Mouse (Mus musculus) heart, adult 2 months (tissue): Measurements from ENCODE around the gene Caln1. TPM values are rescaled to one million over a fixed set of nuclear protein-coding genes. Genes with fewer than 3 reads are reported as not detected.

Experiments used
- DNase-seq, 2 experiments: peaks; one replicate each; pipeline ENCODE4 v3.0.0; 2021
- H3K27ac ChIP-seq: fragments of 200-600 bp; 2 replicates; pipeline ENCODE4 v1.8.1; 2022
- H3K27me3 ChIP-seq: fragments of 200-500 bp; 2 replicates; pipeline ENCODE4 v1.6.1; 2012; ENCODE audit warnings: mild to moderate bottlenecking, low read length, inconsistent platforms, mixed read lengths; ENCODE audit not compliant: control insufficient read depth, insufficient read depth
- H3K36me3 ChIP-seq: fragments of 200-500 bp; 2 replicates; pipeline ENCODE4 v1.6.1; 2012; ENCODE audit warnings: low read length, inconsistent platforms; ENCODE audit not compliant: control insufficient read depth, insufficient read depth
- H3K4me1 ChIP-seq: fragments of 200-500 bp; 2 replicates; pipeline ENCODE4 v1.6.1; 2011; ENCODE audit warnings: low read length; ENCODE audit not compliant: control insufficient read depth, insufficient read depth
- H3K4me3 ChIP-seq: fragments of 200-600 bp; 2 replicates; pipeline ENCODE4 v1.8.1; 2022
- H3K79me2 ChIP-seq: fragments of 200-500 bp; replicated peaks from 2 replicates; pipeline ENCODE4 v1.6.1; 2012; ENCODE audit warnings: mild to moderate bottlenecking, inconsistent platforms, low read length, moderate library complexity, mixed read lengths; ENCODE audit not compliant: control insufficient read depth, insufficient read depth
- H3K9ac ChIP-seq: fragments of 200-500 bp; 2 replicates; pipeline ENCODE4 v1.6.1; 2012; ENCODE audit warnings: low read depth, mild to moderate bottlenecking, control low read depth, inconsistent platforms, low read length, mixed read lengths
- CTCF ChIP-seq: fragments of 200-600 bp; IDR thresholded peaks from 2 replicates; pipeline ENCODE4 v1.8.1; 2022; ENCODE audit warnings: antibody characterized with exemption, mild to moderate bottlenecking, moderate library complexity
- EP300 ChIP-seq: fragments of 200-500 bp; IDR thresholded peaks from 2 replicates; pipeline ENCODE4 v1.6.1; 2011; ENCODE audit warnings: low read depth, low read length, control low read depth; ENCODE audit not compliant: insufficient read depth
- POLR2A ChIP-seq: fragments of 200-500 bp; IDR thresholded peaks from 2 replicates; pipeline ENCODE4 v1.6.1; 2011; ENCODE audit warnings: mild to moderate bottlenecking, low read depth, low read length, control low read depth; ENCODE audit not compliant: insufficient read depth
- WGBS: fragments of 180-500 bp; shearing (Covaris S2); methylation state at CpG from one replicate; pipeline ENCODE4 v1.1.7; 2018; 5-methylcytosine and 5-hydroxymethylcytosine counted together
- intact Hi-C: fragments of 180-260 bp; cut with DNase I; formaldehyde crosslinking; loops from one replicate; pipeline ENCODE4 v1.15.1; 2025
- polyA plus RNA-seq: library from polyadenylated mRNA; depleted of rRNA; stranded (reverse); fragments of >200 nt; gene quantifications from 2 replicates; pipeline ENCODE4 v1.2.3, GENCODE M21; 2012
- total RNA-seq, 2 experiments: library from RNA; stranded (reverse); gene quantifications; 2 replicates each; pipeline ENCODE4 v1.2.3; 2021

Gene Caln1
- total and polyA plus RNA-seq, 3 experiments, result not detected

GRCm38 (mm10) chr5:130566002-130566401 lies 196.7 kb downstream of the Caln1 start:
- no peaks in the 10 kb centered on the region for H3K27me3 ChIP-seq
- intact Hi-C loops, result no loop called here
- H3K4me3 ChIP-seq, result no peak overlapping the region
- TF ChIP-seq EP300 (no peak), CTCF (no peak), POLR2A (no peak)
- DNase-seq, result no peak
- 85% methylated on average over 3 of the region's 3 CpGs for WGBS
- no peaks in the 10 kb centered on the region for H3K79me2 ChIP-seq
- no peak overlapping the region for H3K27ac ChIP-seq
- H3K36me3 ChIP-seq, result no peaks in the 10 kb centered on the region
- no peak overlapping the region for H3K9ac ChIP-seq
- H3K4me1 ChIP-seq, result no peaks in the 10 kb centered on the region

GRCm38 (mm10) chr5:130577581-130577980 lies 208.3 kb downstream of the Caln1 start:
- WGBS, result 52% methylated on average over 2 of the region's 2 CpGs
- no peak for DNase-seq
- H3K4me1 ChIP-seq, result no peaks in the 10 kb centered on the region
- no peak overlapping the region for H3K4me3 ChIP-seq
- H3K9ac ChIP-seq, result no peak overlapping the region
- no peaks in the 10 kb centered on the region for H3K36me3 ChIP-seq
- no peaks in the 10 kb centered on the region for H3K27me3 ChIP-seq
- intact Hi-C loops, result no loop called here
- H3K27ac ChIP-seq, result no peak overlapping the region
- TF ChIP-seq EP300, result no peak
- no peak for TF ChIP-seq CTCF
- TF ChIP-seq POLR2A, result no peak
- H3K79me2 ChIP-seq, result no peaks in the 10 kb centered on the region

GRCm38 (mm10) chr5:130584042-130584441 lies 214.8 kb downstream of the Caln1 start:
- Histone ChIP-seq H3K36me3 (no peaks in the 10 kb centered on the region), H3K4me3 (no peak overlapping the region), H3K27me3 (no peaks in the 10 kb centered on the region), H3K27ac (no peak overlapping the region), H3K79me2 (no peaks in the 10 kb centered on the region), H3K9ac (no peak overlapping the region), H3K4me1 (no peaks in the 10 kb centered on the region)
- TF ChIP-seq CTCF (no peak), POLR2A (no peak)
- no peak for DNase-seq
- intact Hi-C loops, result no loop called here
- 71% methylated on average over 3 of the region's 3 CpGs for whole genome bisulfite sequencing

DNA sequence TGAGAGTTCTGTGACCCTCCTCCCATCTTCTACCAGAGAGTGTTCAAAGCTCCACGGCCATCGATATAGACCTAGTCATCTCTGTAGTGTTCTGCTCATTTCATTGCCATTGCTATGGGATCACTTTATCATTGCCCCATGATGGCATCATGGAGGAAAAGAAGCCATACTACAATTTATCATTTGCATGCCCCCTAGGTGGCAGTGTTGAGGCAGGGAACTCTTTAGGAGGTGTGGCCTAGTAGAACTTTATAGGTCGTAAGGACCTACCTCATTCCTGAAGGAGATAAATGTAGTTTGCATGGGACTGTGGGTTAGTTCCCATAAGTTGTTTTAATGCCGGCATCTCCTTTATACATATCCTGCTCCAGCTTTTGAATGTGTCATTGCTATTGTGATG lies 217.0 kb downstream of the Caln1 start:
- Histone ChIP-seq H3K79me2 (no peaks in the 10 kb centered on the region), H3K36me3 (no peaks in the 10 kb centered on the region), H3K4me1 (no peaks in the 10 kb centered on the region), H3K9ac (no peak overlapping the region), H3K4me3 (no peak overlapping the region), H3K27me3 (no peaks in the 10 kb centered on the region), H3K27ac (no peak overlapping the region)
- intact Hi-C loops, result no loop called here
- WGBS, result 82% methylated on average over 4 of the region's 4 CpGs
- TF ChIP-seq CTCF, result peak; percentile 40
- no peak for TF ChIP-seq POLR2A
- no peak for TF ChIP-seq EP300
- DNase-seq, result no peak

DNA sequence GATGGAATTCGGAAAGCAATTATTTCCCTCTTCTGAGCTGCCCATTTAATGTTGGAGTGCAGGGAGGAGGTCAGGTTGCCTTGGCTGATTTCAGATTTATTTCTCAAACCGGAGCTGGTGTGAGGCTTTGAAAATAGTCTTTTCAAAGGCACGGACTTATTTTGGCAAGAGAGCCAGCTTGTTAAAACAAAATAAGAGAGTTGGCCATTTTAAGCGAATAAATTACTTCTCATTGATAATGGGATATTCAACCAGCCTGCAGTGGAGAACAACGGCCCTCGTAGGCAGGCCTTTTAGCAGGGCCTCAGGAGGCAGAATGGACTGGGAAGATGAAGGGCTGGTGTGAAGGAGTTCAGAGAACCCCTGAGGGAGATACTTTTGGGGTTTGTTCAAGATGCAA lies 227.3 kb downstream of the Caln1 start:
- no peak for DNase-seq
- intact Hi-C loops, result no loop called here
- WGBS, result 72% methylated on average over 6 of the region's 6 CpGs
- Histone ChIP-seq H3K36me3 (no peaks in the 10 kb centered on the region), H3K27me3 (no peaks in the 10 kb centered on the region), H3K79me2 (no peaks in the 10 kb centered on the region), H3K4me3 (no peak overlapping the region), H3K9ac (no peak overlapping the region), H3K4me1 (no peaks in the 10 kb centered on the region), H3K27ac (no peak overlapping the region)
- TF ChIP-seq EP300, result no peak
- no peak for TF ChIP-seq POLR2A
- TF ChIP-seq CTCF, result no peak

GRCm38 (mm10) chr5:130613657-130614056 lies 244.4 kb downstream of the Caln1 start:
- WGBS, result 65% methylated on average over 3 of the region's 3 CpGs
- intact Hi-C loops, result no loop called here
- no peaks in the 10 kb centered on the region for H3K27me3 ChIP-seq
- no peak overlapping the region for H3K9ac ChIP-seq
- no peaks in the 10 kb centered on the region for H3K36me3 ChIP-seq
- no peaks in the 10 kb centered on the region for H3K79me2 ChIP-seq
- TF ChIP-seq POLR2A, result no peak
- TF ChIP-seq CTCF, result no peak
- TF ChIP-seq EP300, result no peak
- no peak for DNase-seq
- H3K4me3 ChIP-seq, result no peak overlapping the region
- no peaks in the 10 kb centered on the region for H3K4me1 ChIP-seq
- H3K27ac ChIP-seq, result no peak overlapping the region
